ENCODE assay signal across 8 mouse cellular contexts in the genomic region with DNA sequence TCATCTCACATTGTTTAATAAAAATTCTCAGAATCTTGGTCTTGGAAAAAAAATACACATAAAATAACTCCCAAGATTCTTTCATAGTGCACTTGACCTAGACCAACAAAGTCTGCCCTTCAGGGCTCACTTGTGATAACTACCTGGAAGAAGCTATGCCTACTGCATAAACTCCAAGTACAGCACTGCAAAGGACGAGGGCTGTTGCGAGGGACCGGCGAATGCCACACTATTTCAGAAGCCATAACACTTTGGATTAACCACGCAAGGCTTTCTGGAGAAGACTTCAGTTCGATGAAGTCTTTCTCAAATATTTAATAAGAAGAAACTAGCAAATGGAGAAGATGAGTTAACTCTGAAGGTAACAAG. TPM values are rescaled to one million over a fixed set of nuclear protein-coding genes. Genes with fewer than 3 reads are reported as not detected.
DNase-seq lines count a peak whose midpoint lies in the region; ATAC-seq and TF ChIP-seq lines count a peak whose summit lies in the region.

No protein-coding gene starts in this region.

- no peaks in the 10 kb centered on the region for H3K27me3 ChIP-seq in lung, embryonic 15.5 days
- no peaks in the 10 kb centered on the region for H3K27me3 ChIP-seq in embryonic facial prominence, embryonic 15.5 days
- no peaks in the 10 kb centered on the region for H3K27me3 ChIP-seq in intestine, postnatal 0 days (replicated peaks; ENCODE audit: control insufficient read depth, insufficient read depth, low read length)
- peaks cover 8% of the 10 kb centered on the region for H3K27me3 ChIP-seq in neural tube, embryonic 13.5 days

- H3K36me3 ChIP-seq in lung, embryonic 15.5 days = no peaks in the 10 kb centered on the region
- no peaks in the 10 kb centered on the region for H3K36me3 ChIP-seq in embryonic facial prominence, embryonic 15.5 days
- H3K36me3 ChIP-seq in intestine, postnatal 0 days (ENCODE audit: control insufficient read depth, insufficient read depth) = no peaks in the 10 kb centered on the region
- H3K36me3 ChIP-seq in neural tube, embryonic 13.5 days = no peaks in the 10 kb centered on the region

- H3K9ac ChIP-seq in lung, embryonic 15.5 days = 0 out of 2 replicates have a peak overlapping the region, but pooled peaks have one; percentile 16
- H3K9ac ChIP-seq in embryonic facial prominence, embryonic 15.5 days = peak overlapping the region; percentile 15; the same call in 1 of the 2 replicates
- H3K9ac ChIP-seq in intestine, postnatal 0 days (ENCODE audit: low read depth, low read length) = no peak overlapping the region; the same call in 1 of the 2 replicates
- peak overlapping the region; percentile 45; the same call in 1 of the 2 replicates for H3K9ac ChIP-seq in neural tube, embryonic 13.5 days

- H3K4me1 ChIP-seq in lung, embryonic 15.5 days = peaks cover 3% of the 10 kb centered on the region
- H3K4me1 ChIP-seq in embryonic facial prominence, embryonic 15.5 days = 0 out of 2 replicates have a peak, but pooled peaks cover 4% of the 10 kb centered on the region
- H3K4me1 ChIP-seq in intestine, postnatal 0 days (replicated peaks; ENCODE audit: control insufficient read depth, insufficient read depth, low read length) = no peaks in the 10 kb centered on the region
- H3K4me1 ChIP-seq in neural tube, embryonic 13.5 days (replicated peaks) = peaks cover 12% of the 10 kb centered on the region

- peak overlapping the region; percentile 64 for H3K27ac ChIP-seq in lung, embryonic 15.5 days
- peak overlapping the region; percentile 73 for H3K27ac ChIP-seq in embryonic facial prominence, embryonic 15.5 days (replicated peaks)
- H3K27ac ChIP-seq in intestine, postnatal 0 days (ENCODE audit: low read depth, low read length) = 0 out of 2 replicates have a peak overlapping the region, but pooled peaks have one; percentile 1
- peak overlapping the region; percentile 56; the same call in 1 of the 2 replicates for H3K27ac ChIP-seq in neural tube, embryonic 13.5 days (replicated peaks)

- WGBS in lung, embryonic 15.5 days = 40% methylated on average over 6 of the region's 6 CpGs
- WGBS in embryonic facial prominence, embryonic 15.5 days = 29% methylated on average over 6 of the region's 6 CpGs
- WGBS in intestine, postnatal 0 days = 48% methylated on average over 6 of the region's 6 CpGs
- WGBS in neural tube, embryonic 13.5 days = 40% methylated on average over 6 of the region's 6 CpGs

- no peak for DNase-seq in lung, postnatal 4 days
- DNase-seq in adipocyte (ENCODE audit: low spot score) = no peak
- DNase-seq in gastrocnemius, postnatal 4 days (ENCODE audit: low spot score in 2 of 2) = no peak
- no peak for DNase-seq in layer of hippocampus, postnatal 36 days

- H3K4me3 ChIP-seq in lung, embryonic 15.5 days = peak overlapping the region; percentile 77
- H3K4me3 ChIP-seq in embryonic facial prominence, embryonic 15.5 days (replicated peaks) = peak overlapping the region; percentile 66
- H3K4me3 ChIP-seq in intestine, postnatal 0 days (ENCODE audit: low read depth, low read length) = peak overlapping the region; percentile 82
- H3K4me3 ChIP-seq in neural tube, embryonic 13.5 days = peak overlapping the region; percentile 77

- no peaks in the 10 kb centered on the region for H3K9me3 ChIP-seq in lung, embryonic 15.5 days
- H3K9me3 ChIP-seq in embryonic facial prominence, embryonic 15.5 days (replicated peaks) = no peaks in the 10 kb centered on the region
- no peaks in the 10 kb centered on the region for H3K9me3 ChIP-seq in intestine, postnatal 0 days (ENCODE audit: control insufficient read depth)
- no peaks in the 10 kb centered on the region for H3K9me3 ChIP-seq in neural tube, embryonic 13.5 days

- TF ChIP-seq CTCF in intestine, postnatal 0 days (IDR thresholded peaks at IDR 0.05; ENCODE audit: low read depth) = no peak

- peak; percentile 27; the same call in 1 of the 2 replicates for ATAC-seq in lung, embryonic 15.5 days (ENCODE audit: borderline replicate concordance, extremely low read depth, low FRiP score, low TSS enrichment)
- ATAC-seq in embryonic facial prominence, embryonic 15.5 days (ENCODE audit: insufficient number of reproducible peaks, low FRiP score, low TSS enrichment, low read depth) = no peak
- peak; percentile 37 for ATAC-seq in intestine, postnatal 0 days
- peak; percentile 61 for ATAC-seq in neural tube, embryonic 13.5 days (ENCODE audit: low read depth)

- H3K4me2 ChIP-seq in lung, embryonic 15.5 days = peak overlapping the region; percentile 76
- peak overlapping the region; percentile 64 for H3K4me2 ChIP-seq in embryonic facial prominence, embryonic 15.5 days (replicated peaks)
- peak overlapping the region; percentile 79 for H3K4me2 ChIP-seq in intestine, postnatal 0 days (replicated peaks; ENCODE audit: low read depth)
- peak overlapping the region; percentile 80 for H3K4me2 ChIP-seq in neural tube, embryonic 13.5 days

RNA-seq across cellular contexts. Expression of a gene that starts 0.4 kb away (rescaled TPM):
- 4.6 and 5.1 TPM in 2 replicates for polyA plus RNA-seq in lung, embryonic 15.5 days (2015; fragmentation: Nextera tagmentation; extraction: Ambion mirVana)
- polyA plus RNA-seq in embryonic facial prominence, embryonic 15.5 days (2015; fragmentation: Nextera tagmentation; extraction: Ambion mirVana) = 4.5 and 5.2 TPM in 2 replicates
- 5.2 and 5.5 TPM in 2 replicates for polyA plus RNA-seq in intestine, postnatal 0 days (2015; fragmentation: Nextera tagmentation; extraction: Ambion mirVana)
- polyA plus RNA-seq in neural tube, embryonic 13.5 days (2015; fragmentation: Nextera tagmentation; extraction: Ambion mirVana) = 6.8 and 7.6 TPM in 2 replicates
- 1 to 10 TPM; 4.0 to 4.8 TPM for total RNA-seq in gastrocnemius, postnatal 4 days (2021)
- 1 to 10 TPM; 6.6 to 6.8 TPM for total RNA-seq in layer of hippocampus, postnatal 36 days (2021)

Comparison
In these comparisons a context has a peak if more than half of its experiments do, and no peak if none do; other contexts are left out.
1. H3K27ac ChIP-seq: peak in every context shown above with its lines; median percentile 73 in embryonic facial prominence, embryonic 15.5 days; 64 in lung, embryonic 15.5 days; 56 in neural tube, embryonic 13.5 days; 1 in intestine, postnatal 0 days.